Mouse (Mus musculus): Measurements from ENCODE around the gene Smad3. TPM values are rescaled to one million over a fixed set of nuclear protein-coding genes. Genes with fewer than 3 reads are reported as not detected.
A peak's percentile ranks its signal among the peaks of the same experiment; 100 is the strongest.

The Smad3 gene
- polyA plus RNA-seq, 1 experiment = 25.5 TPM

- DNase-seq (ENCODE audit: low read depth) = no peak
- no peak for TF ChIP-seq CTCF (IDR thresholded peaks at IDR 0.05; ENCODE audit: borderline replicate concordance, extremely low read depth, insufficient read depth, insufficient read length)
- no peak for TF ChIP-seq POLR2A (IDR thresholded peaks at IDR 0.05; ENCODE audit: borderline replicate concordance, extremely low read depth, insufficient read depth, insufficient read length, poor library complexity, severe bottlenecking)
Observed at GRCm38 (mm10) chr9:63667373-63667724, 90.4 kb downstream of the Smad3 start.

DNA sequence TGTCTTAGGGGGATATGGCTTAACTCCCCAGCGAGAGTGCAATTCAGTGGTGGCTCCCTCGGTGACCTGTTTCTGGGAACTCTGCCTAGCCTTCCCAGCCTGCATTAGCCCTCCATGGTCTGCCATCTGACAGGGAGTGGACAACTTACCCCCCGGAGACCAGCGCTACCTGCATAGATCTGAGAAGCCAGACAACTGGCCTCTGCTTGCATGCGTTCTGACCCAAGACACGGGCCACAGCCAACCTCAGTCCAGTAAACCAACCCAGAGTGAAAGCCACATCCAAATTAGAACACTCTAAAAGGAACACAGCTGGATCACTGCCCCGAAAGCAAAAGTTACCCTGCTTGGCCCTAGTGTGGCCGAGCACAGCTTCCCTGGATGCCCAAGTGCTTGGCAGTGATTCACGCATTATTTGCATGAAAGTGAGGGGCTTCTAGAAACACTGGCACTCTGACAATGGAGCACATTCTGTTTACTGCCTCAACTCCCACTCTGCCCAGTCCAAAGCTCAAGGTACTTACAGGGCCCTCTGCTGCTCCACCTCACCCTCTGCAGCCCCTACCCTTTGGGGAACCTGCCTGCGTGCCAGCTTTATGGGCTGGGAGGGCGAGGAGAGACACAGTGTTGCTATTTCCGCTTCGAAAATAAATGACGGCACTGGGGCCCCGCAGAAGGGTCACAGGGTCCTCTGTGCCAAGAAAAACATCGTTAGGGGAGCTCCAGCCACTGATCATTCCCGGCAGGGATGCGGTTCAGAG is 91.0 kb downstream of the Smad3 start:
- peak; percentile 80 for DNase-seq (ENCODE audit: low read depth)
- TF ChIP-seq CTCF (IDR thresholded peaks at IDR 0.05; ENCODE audit: borderline replicate concordance, extremely low read depth, insufficient read depth, insufficient read length) (no peak), POLR2A (IDR thresholded peaks at IDR 0.05; ENCODE audit: borderline replicate concordance, extremely low read depth, insufficient read depth, insufficient read length, poor library complexity, severe bottlenecking) (no peak)

GRCm38 (mm10) chr9:63664792-63665646 is 92.8 kb downstream of the Smad3 start:
- DNase-seq (ENCODE audit: low read depth) = peak; percentile 76
- no peak for TF ChIP-seq CTCF (IDR thresholded peaks at IDR 0.05; ENCODE audit: borderline replicate concordance, extremely low read depth, insufficient read depth, insufficient read length)
- no peak for TF ChIP-seq POLR2A (IDR thresholded peaks at IDR 0.05; ENCODE audit: borderline replicate concordance, extremely low read depth, insufficient read depth, insufficient read length, poor library complexity, severe bottlenecking)

- no peak for TF ChIP-seq POLR2A (IDR thresholded peaks at IDR 0.05; ENCODE audit: borderline replicate concordance, extremely low read depth, insufficient read depth, insufficient read length, poor library complexity, severe bottlenecking)
- no peak for TF ChIP-seq CTCF (IDR thresholded peaks at IDR 0.05; ENCODE audit: borderline replicate concordance, extremely low read depth, insufficient read depth, insufficient read length)
- DNase-seq (ENCODE audit: low read depth) = no peak
Observed at GRCm38 (mm10) chr9:63664300-63664745, 93.5 kb downstream of the Smad3 start.

- no peak for DNase-seq (ENCODE audit: low read depth)
- no peak for TF ChIP-seq CTCF (IDR thresholded peaks at IDR 0.05; ENCODE audit: borderline replicate concordance, extremely low read depth, insufficient read depth, insufficient read length)
- TF ChIP-seq POLR2A (IDR thresholded peaks at IDR 0.05; ENCODE audit: borderline replicate concordance, extremely low read depth, insufficient read depth, insufficient read length, poor library complexity, severe bottlenecking) = no peak
Observed at GRCm38 (mm10) chr9:63663222-63663621, 94.6 kb downstream of the Smad3 start.

GRCm38 (mm10) chr9:63662759-63663158 is 95.0 kb downstream of the Smad3 start:
- TF ChIP-seq POLR2A (IDR thresholded peaks at IDR 0.05; ENCODE audit: borderline replicate concordance, extremely low read depth, insufficient read depth, insufficient read length, poor library complexity, severe bottlenecking) (no peak), CTCF (IDR thresholded peaks at IDR 0.05; ENCODE audit: borderline replicate concordance, extremely low read depth, insufficient read depth, insufficient read length) (no peak)
- DNase-seq (ENCODE audit: low read depth) = no peak

- no peak for TF ChIP-seq POLR2A (IDR thresholded peaks at IDR 0.05; ENCODE audit: borderline replicate concordance, extremely low read depth, insufficient read depth, insufficient read length, poor library complexity, severe bottlenecking)
- TF ChIP-seq CTCF (IDR thresholded peaks at IDR 0.05; ENCODE audit: borderline replicate concordance, extremely low read depth, insufficient read depth, insufficient read length) = no peak
Observed at GRCm38 (mm10) chr9:63660691-63661090, 97.1 kb downstream of the Smad3 start.

DNA sequence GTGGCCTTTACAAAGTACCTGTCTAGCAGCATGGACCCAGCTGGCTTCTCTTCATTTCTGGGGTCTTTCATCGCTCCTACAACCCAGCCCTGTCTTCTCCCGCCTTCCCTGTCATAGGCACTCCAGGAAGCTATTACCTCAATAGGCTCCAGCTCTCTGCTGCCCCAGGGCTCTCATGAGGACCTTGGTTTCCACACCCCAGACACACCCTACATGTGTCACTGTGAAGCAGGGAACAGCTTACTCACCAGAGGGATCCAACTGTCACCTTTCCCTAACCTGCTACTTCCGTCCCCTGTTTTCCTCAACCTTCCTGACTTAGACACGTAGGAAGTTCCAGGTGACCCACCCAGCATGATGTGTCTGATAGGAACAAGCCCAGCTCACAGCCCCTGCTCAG is 97.7 kb downstream of the Smad3 start:
- DNase-seq (ENCODE audit: low read depth) = no peak
- TF ChIP-seq POLR2A (IDR thresholded peaks at IDR 0.05; ENCODE audit: borderline replicate concordance, extremely low read depth, insufficient read depth, insufficient read length, poor library complexity, severe bottlenecking) = no peak
- TF ChIP-seq CTCF (IDR thresholded peaks at IDR 0.05; ENCODE audit: borderline replicate concordance, extremely low read depth, insufficient read depth, insufficient read length) = no peak

More at GRCm38 (mm10) chr9:63660691-63661090, 97.1 kb downstream of the Smad3 start:
- no peak for DNase-seq (ENCODE audit: low read depth)

DNA sequence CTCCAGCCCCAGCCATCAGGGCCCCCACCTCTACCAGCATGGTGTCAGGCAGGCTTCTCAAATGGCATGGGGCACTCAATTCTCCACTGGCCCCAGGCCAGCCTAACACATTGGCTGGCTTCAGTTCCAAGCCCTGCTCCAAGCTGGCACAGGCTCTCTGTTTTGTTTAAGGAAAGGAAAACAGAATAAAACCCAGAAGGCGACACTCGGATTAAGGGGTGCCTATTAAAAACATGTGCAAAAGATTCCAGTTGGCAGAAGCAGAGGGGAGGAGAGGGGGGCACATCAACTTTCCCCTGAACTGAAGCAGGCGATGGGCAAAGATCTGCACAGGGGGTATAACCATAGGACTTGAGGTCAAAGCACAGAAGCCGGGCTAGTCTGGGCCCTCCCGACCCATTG is 98.8 kb downstream of the Smad3 start:
- DNase-seq (ENCODE audit: low read depth) = peak; percentile 93
- TF ChIP-seq POLR2A (IDR thresholded peaks at IDR 0.05; ENCODE audit: borderline replicate concordance, extremely low read depth, insufficient read depth, insufficient read length, poor library complexity, severe bottlenecking) = no peak

GRCm38 (mm10) chr9:63658436-63658835 is 99.4 kb downstream of the Smad3 start:
- TF ChIP-seq POLR2A (IDR thresholded peaks at IDR 0.05; ENCODE audit: borderline replicate concordance, extremely low read depth, insufficient read depth, insufficient read length, poor library complexity, severe bottlenecking) (no peak), CTCF (IDR thresholded peaks at IDR 0.05; ENCODE audit: borderline replicate concordance, extremely low read depth, insufficient read depth, insufficient read length) (no peak)
- DNase-seq (ENCODE audit: low read depth) = no peak

GRCm38 (mm10) chr9:63657167-63657566 is 100.6 kb downstream of the Smad3 start:
- no peak for DNase-seq (ENCODE audit: low read depth)
- TF ChIP-seq POLR2A (IDR thresholded peaks at IDR 0.05; ENCODE audit: borderline replicate concordance, extremely low read depth, insufficient read depth, insufficient read length, poor library complexity, severe bottlenecking) (no peak), CTCF (IDR thresholded peaks at IDR 0.05; ENCODE audit: borderline replicate concordance, extremely low read depth, insufficient read depth, insufficient read length) (no peak)

Data from brain, embryonic 14.5 days (tissue).